Mouse (Mus musculus): ENCODE results near the gene H1fx.
A peak's percentile ranks its signal among the peaks of the same experiment; 100 is the strongest.
"Not testable (repeated sequence)": the region's sequence is repeated elsewhere in the genome, so short reads cannot be mapped to it uniquely, and the experiment has no call there.

H1fx gene

DNA sequence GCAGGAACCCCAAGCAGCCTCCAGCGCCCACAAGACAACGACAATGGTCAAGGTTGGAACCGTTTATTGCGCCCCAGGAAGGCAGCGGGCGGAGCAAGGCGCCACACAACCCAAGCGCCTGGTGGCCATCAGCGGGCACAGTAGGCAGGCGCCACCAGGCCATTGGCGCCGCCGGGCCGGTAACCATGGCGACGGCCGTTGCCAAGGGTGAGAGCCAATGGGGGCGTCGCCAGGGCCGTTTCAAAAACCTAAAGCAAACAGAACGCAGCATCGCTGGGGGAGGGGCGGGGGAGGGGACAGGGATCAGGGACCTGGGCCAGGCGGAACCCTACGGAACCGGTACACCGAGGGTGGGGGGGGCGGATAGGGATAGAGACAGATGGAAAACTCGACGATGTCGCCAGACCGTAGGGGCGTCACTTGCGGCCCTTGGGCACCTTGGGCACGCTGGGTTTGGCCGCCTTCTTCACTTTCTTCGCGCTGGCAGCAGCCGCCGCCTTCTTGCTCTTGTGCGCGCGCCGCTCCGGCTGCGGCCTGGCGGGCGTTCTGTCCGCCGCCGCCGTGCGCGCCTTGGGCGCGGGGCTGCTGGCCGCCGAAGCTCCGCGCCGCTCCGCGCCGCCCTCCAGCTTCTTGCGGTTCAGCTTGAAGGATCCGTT lies 935 bp downstream of the H1fx start:
- DNase-seq (ENCODE audit: low spot score) = no peak

- no peak for DNase-seq (ENCODE audit: low spot score)
Measured at GRCm38 (mm10) chr6:87979728-87980127, 1.7 kb downstream of the H1fx start.

DNA sequence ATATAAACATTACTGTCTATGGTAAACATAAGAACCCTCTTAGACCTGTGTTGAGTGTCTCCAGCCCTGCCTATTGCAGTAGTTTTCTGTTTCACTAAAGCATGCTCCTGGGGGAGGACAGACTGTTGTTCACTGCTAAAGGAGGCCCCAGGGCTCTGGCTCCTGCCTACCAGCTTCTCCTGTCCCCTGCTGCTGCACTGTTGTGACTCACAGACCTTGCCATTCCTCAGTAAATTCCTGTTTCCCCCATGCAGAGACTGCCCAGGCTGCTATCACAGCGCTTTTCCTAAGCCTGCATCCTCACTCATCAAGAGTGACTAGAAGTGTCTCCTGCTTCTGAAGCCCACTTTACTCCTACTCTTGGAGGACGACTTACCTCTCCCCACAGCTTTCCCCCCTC lies 11.4 kb downstream of the H1fx start:
- DNase-seq (ENCODE audit: low spot score) = no peak

- not testable (repeated sequence) for DNase-seq (ENCODE audit: low spot score)
Measured at GRCm38 (mm10) chr6:87962457-87962856, 19.0 kb downstream of the H1fx start.

DNA sequence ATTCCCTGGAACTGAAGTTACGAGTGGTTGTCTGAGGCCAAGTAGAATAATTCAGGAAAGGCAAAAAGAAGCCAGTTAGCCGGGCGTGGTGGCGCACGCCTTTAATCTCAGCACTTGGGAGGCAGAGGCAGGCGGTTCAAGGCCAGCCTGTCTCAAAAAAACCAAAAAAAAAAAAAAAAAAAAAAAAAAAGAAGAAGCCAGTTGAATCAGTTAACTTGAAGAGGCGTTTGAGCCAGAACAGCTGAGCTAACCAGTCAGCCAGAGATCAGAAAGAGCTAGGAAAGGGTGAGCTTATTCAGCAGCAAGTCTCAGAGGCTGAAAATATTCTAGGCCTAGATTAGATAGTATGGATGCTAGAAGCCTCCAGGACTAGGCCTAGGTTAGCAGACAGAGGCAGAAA lies 39.3 kb downstream of the H1fx start:
- DNase-seq (ENCODE audit: low spot score) = no peak

DNA sequence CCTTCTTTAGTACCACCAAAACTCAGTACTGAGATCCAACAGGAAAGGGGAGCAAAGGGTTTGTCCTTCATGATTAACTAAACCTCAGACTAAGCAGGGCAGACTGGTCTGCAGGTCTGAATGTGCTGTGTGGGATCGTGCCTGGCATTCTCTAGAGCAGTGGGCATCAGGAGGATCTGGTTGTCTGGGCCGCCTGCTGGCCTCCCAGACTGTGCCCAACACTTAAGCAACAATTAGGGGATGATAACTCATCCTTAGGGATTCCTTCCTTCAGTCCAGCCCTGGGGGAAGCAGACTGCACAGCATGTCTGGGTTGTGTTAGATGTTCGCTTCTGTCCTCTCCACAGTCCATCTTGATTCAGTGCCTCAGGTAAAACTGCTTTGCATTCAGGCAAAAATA lies 42.5 kb downstream of the H1fx start:
- no peak for DNase-seq (ENCODE audit: low spot score)

DNA sequence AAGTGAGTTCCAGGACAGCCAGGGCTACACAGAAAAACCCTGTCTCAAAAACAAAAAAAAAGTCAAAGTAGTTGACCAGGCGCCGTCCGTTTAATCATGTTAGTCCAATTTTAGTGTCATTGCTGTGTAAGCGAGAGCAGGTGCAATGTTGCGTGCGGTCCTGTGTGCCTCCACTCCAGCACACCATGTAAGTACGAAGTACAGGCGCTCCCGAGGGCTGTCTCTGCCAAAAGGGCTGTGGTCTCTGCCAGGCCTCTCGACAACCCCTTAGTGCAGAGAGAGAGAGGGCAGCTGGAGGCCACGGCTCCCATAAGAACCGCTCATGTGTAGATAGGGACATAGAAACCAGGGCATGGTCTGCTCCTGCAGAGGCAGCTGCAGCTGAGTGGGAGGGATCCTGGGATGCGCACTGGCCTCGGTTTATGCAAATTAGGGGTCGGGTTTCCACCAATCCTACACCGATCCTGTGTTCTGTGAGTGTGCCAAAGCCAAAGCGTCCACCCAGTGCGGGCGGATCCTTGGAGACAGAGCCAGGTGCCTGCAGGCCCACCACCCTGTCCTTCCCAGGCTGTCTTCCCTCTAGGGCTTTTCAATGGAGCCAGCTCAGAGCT lies 44.2 kb downstream of the H1fx start:
- DNase-seq (ENCODE audit: low spot score) = no peak

- DNase-seq (ENCODE audit: low spot score) = peak; percentile 32
Measured at GRCm38 (mm10) chr6:87935037-87935436, 46.4 kb downstream of the H1fx start.

All from adipocyte (in vitro differentiated cells).